Mouse (Mus musculus) brain, embryonic 14.5 days (tissue): ENCODE data around the gene Gjc3.

ENCODE experiments used
- CTCF ChIP-seq: fragments of 200-500 bp; IDR thresholded peaks from 2 replicates; pipeline ENCODE4 v1.5.1; 2012; ENCODE audit warnings: inconsistent platforms, mild to moderate bottlenecking, moderate library complexity, borderline replicate concordance; ENCODE audit not compliant: insufficient read depth, insufficient read length; ENCODE audit errors: extremely low read depth
- POLR2A ChIP-seq: fragments of 200-500 bp; IDR thresholded peaks from 2 replicates; pipeline ENCODE4 v1.6.1; 2012; ENCODE audit warnings: mild to moderate bottlenecking, inconsistent platforms, borderline replicate concordance; ENCODE audit not compliant: poor library complexity, insufficient read depth, insufficient read length, severe bottlenecking; ENCODE audit errors: extremely low read depth

GRCm38 (mm10) chr5:137956404-137956803 is 6.5 kb downstream of the Gjc3 start:
- TF ChIP-seq POLR2A (no peak), CTCF (no peak)
